Mouse (Mus musculus) liver, adult (tissue): Measurements from ENCODE around the gene Anp32e.

ENCODE experiments used
- GATA4 ChIP-seq: IDR thresholded peaks from 2 replicates; pipeline ENCODE4 v1.6.1; 2014; ENCODE audit warnings: mild to moderate bottlenecking, low read length; ENCODE audit not compliant: insufficient replicate concordance

The Anp32e gene

GRCm38 (mm10) chr3:95899800-95900524 is 29.1 kb upstream of the Anp32e start:
- TF ChIP-seq GATA4, result no peak

GRCm38 (mm10) chr3:95901616-95902372 is 27.3 kb upstream of the Anp32e start:
- no peak for TF ChIP-seq GATA4

- no peak for TF ChIP-seq GATA4
Measured at GRCm38 (mm10) chr3:95902373-95902625, 26.7 kb upstream of the Anp32e start.

- TF ChIP-seq GATA4, result no peak
Measured at GRCm38 (mm10) chr3:95902643-95903042, 26.4 kb upstream of the Anp32e start.

GRCm38 (mm10) chr3:95903753-95904502 is 25.1 kb upstream of the Anp32e start:
- TF ChIP-seq GATA4, result no peak

- TF ChIP-seq GATA4, result no peak
Measured at GRCm38 (mm10) chr3:95904568-95904967, 24.5 kb upstream of the Anp32e start, which contains the start of gene Car14. TSS of gene Car14 (minus strand) at chr3:95904691.

- no peak; the same call in 1 of the 2 replicates for TF ChIP-seq GATA4
Measured at GRCm38 (mm10) chr3:95905146-95905939, 23.7 kb upstream of the Anp32e start.

GRCm38 (mm10) chr3:95905940-95906492 is 23.0 kb upstream of the Anp32e start:
- TF ChIP-seq GATA4, result no peak

GRCm38 (mm10) chr3:95906860-95907259 is 22.2 kb upstream of the Anp32e start:
- no peak for TF ChIP-seq GATA4

GRCm38 (mm10) chr3:95907613-95908012 is 21.4 kb upstream of the Anp32e start:
- no peak for TF ChIP-seq GATA4

GRCm38 (mm10) chr3:95914706-95915105 is 14.3 kb upstream of the Anp32e start:
- no peak for TF ChIP-seq GATA4

GRCm38 (mm10) chr3:95916760-95917159 is 12.3 kb upstream of the Anp32e start:
- TF ChIP-seq GATA4, result no peak

GRCm38 (mm10) chr3:95924185-95924584 is 4.9 kb upstream of the Anp32e start:
- TF ChIP-seq GATA4, result no peak

GRCm38 (mm10) chr3:95925087-95925486 is 4.0 kb upstream of the Anp32e start:
- TF ChIP-seq GATA4, result no peak

- TF ChIP-seq GATA4, result no peak
Measured at GRCm38 (mm10) chr3:95928261-95928657, 787 bp upstream of the Anp32e start.
